Mouse (Mus musculus): ENCODE data around the gene Gm38431. TPM values are rescaled to one million over a fixed set of nuclear protein-coding genes. Genes with fewer than 3 reads are reported as not detected.

Gene Gm38431
- polyA plus RNA-seq, 1 experiment from 2014 or later: 2.9 TPM

DNA sequence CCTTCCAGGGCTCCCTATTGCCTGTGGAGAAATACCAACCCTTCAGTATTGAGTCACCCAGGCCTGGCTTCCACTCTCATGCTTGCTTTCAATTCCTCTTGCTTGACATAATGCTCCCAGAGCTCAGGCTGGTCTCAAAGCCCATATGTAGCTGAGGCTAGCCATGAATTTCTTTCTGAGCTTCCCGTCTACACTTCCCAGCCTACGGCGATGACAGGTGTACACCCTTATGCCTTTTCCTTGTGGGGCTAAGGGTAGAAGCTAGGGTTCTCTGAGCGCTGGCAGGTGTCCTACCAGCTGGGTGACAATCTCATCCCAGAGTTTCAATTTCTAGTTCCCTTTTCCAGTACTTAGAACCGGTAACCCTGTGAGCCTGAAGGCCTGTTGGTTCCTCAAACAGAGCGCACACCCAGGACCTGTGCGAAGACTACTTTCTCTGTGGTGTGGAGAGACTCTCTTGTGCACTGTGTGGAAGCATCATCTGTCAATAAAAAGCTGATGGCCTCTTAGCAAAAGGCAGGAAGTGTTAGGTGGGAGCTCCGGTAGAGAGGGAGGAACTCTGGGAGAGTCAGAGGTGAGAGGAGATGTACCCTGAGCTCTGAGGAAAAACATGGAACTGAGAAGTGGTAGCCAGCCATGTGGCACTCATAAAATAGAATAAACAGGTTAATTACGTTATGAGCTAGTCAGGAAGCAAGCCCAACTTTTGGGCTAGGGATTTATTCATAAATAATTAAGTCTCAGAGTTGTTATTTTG, 33.9 kb upstream of the Gm38431 start:
- DNase-seq (ENCODE audit: low spot score): no peak
- peaks cover 53% of the 10 kb centered on the region for H3K36me3 ChIP-seq
- no peaks in the 10 kb centered on the region for H3K27me3 ChIP-seq (ENCODE audit: insufficient read depth, poor library complexity, severe bottlenecking)
- H3K4me3 ChIP-seq: no peak overlapping the region
- H3K9me3 ChIP-seq: no peaks in the 10 kb centered on the region
- peaks cover 6% of the 10 kb centered on the region for H3K4me1 ChIP-seq (replicated peaks)
- H3K27ac ChIP-seq: no peak overlapping the region
- WGBS: 89% methylated on average over 9 of the region's 9 CpGs

DNA sequence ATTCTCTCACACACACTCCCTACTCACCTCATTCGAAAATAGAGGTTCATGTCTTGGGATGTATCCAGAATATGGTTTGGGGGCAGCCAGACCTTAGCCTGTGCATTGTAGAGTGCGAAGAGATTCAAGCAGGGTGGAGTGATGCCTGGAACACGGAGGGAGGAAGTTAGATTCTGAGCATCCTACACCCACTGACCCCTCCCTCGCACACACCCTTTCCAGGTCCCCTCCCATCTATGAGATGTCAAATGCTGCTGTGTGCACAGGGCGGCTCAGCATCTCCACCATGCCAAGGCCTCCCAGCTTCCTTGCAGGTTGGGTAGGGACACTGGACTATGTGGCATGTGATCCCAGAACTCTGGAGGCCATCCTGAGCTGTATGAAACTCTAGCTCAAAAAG, 33.0 kb upstream of the Gm38431 start:
- WGBS: 87% methylated on average over 5 of the region's 5 CpGs
- Histone ChIP-seq H3K27ac (no peak overlapping the region), H3K27me3 (ENCODE audit: insufficient read depth, poor library complexity, severe bottlenecking) (no peaks in the 10 kb centered on the region), H3K4me3 (no peak overlapping the region), H3K9me3 (no peaks in the 10 kb centered on the region), H3K4me1 (replicated peaks) (no peaks in the 10 kb centered on the region), H3K36me3 (peaks cover 60% of the 10 kb centered on the region)
- DNase-seq (ENCODE audit: low spot score): no peak

DNA sequence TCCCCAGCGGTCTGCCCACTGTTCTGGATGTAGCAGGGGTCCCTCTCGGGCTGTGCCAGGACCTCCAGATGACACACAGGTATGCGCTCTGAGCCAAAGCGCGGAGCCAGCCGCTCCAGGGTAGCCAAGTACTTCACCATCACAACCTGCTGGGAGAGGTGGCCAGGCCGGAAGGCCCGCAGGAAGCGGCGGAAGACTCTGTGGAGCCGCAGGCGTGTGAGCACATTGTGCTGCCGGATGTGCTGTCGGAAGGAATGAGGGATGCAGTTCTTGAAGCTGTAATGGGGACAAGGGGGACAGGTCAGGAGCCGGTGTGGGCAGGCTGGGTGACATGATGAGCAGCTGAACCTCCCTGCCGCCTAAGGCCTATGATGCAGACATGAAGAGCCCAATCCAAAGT, 29.7 kb upstream of the Gm38431 start:
- H3K27me3 ChIP-seq (ENCODE audit: insufficient read depth, poor library complexity, severe bottlenecking): no peaks in the 10 kb centered on the region
- no peaks in the 10 kb centered on the region for H3K4me1 ChIP-seq (replicated peaks)
- H3K9me3 ChIP-seq: no peaks in the 10 kb centered on the region
- 90% methylated on average over 16 of the region's 16 CpGs for WGBS
- H3K27ac ChIP-seq: no peak overlapping the region
- no peak for DNase-seq (ENCODE audit: low spot score)
- H3K36me3 ChIP-seq: peaks cover 54% of the 10 kb centered on the region
- no peak overlapping the region for H3K4me3 ChIP-seq

DNA sequence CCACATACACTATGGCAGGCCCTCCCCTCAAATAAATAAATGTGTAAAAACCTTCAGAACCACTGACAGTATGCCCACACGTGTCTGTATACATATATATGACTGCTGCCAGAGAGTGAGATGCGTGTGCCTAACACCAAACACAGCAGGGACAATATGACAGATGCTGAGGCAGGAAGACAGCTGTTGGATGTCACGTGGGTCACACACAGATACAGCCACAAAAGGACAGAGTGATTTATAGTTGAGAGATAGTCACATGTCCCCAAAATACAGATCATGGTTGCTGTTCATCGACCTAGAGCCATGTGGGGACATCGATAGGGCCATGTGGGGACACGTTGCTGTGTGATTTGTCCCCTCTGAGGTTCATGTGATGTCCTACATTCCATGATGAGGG, 25.3 kb upstream of the Gm38431 start:
- Histone ChIP-seq H3K9me3 (no peaks in the 10 kb centered on the region), H3K4me3 (no peak overlapping the region), H3K27ac (no peak overlapping the region), H3K36me3 (peaks cover 20% of the 10 kb centered on the region), H3K27me3 (ENCODE audit: insufficient read depth, poor library complexity, severe bottlenecking) (no peaks in the 10 kb centered on the region), H3K4me1 (replicated peaks) (no peaks in the 10 kb centered on the region)
- no peak for DNase-seq (ENCODE audit: low spot score)
- WGBS: 83% methylated on average over 6 of the region's 6 CpGs

DNA sequence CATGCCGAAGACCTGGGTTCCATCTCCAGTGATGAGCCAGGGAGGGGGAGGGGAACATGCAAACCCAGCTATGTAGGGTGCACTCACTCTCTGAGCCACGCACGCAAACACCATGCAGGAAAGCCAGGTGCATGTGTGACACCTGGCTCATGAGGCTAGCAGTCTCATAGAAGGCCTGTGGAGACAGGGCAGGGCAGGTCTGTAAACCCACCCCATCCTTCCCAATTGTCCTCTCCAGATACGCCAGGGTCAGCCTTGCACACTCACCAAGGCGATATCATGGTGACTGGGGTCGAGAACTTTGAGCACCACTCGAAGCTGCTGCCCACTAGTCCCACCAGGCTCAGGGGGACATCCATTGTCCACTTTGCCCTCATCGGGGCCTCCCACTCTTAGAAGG, 23.3 kb upstream of the Gm38431 start:
- no peaks in the 10 kb centered on the region for H3K9me3 ChIP-seq
- no peaks in the 10 kb centered on the region for H3K27me3 ChIP-seq (ENCODE audit: insufficient read depth, poor library complexity, severe bottlenecking)
- no peak for DNase-seq (ENCODE audit: low spot score)
- no peak overlapping the region for H3K4me3 ChIP-seq
- 82% methylated on average over 8 of the region's 8 CpGs for WGBS
- H3K4me1 ChIP-seq (replicated peaks): no peaks in the 10 kb centered on the region
- no peak overlapping the region for H3K27ac ChIP-seq
- H3K36me3 ChIP-seq: peaks cover 5% of the 10 kb centered on the region

DNA sequence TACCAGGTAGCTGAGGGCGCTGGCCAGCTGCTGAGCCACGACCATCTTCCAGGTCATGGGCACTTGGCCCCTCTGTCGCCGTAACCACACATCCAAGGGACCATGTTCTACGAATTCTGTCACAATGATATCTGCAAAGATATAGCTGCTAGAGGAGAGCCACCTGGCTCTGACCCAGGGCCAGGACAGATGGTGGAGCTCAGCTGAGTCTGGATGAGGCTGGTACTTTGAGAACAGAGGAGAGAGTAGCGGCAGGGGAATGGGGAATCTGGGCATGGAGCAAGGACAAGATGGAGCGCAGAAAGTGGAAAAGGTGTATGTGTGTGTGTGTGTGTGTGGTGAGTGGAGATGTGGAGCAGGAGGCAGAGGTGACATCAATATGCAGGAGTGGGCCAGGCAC, 22.4 kb upstream of the Gm38431 start:
- WGBS: 92% methylated on average over 7 of the region's 7 CpGs
- H3K4me1 ChIP-seq (replicated peaks): no peaks in the 10 kb centered on the region
- H3K36me3 ChIP-seq: peaks cover 2% of the 10 kb centered on the region; the same call in 1 of the 2 replicates

DNA sequence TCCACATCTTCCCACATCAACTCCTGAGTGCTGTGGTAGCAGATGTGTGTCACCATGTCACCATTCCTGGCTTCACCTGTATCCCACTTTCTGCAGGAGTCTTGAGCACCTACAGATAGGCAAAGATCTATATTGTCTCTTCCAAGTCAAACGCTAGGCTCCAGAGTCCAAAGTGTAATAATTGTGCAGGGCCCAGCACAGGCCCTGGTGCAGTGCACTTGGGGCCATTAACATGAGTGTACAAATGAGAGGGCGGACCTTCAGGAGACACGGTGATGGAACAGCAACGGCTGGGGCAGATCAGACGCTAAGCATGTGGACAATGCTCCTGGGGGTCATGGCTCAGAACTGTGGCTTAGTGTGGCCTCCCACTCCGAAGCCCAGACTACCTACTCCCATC, 22.0 kb upstream of the Gm38431 start:
- DNase-seq (ENCODE audit: low spot score): no peak
- Histone ChIP-seq H3K27ac (no peak overlapping the region), H3K36me3 (peaks cover 6% of the 10 kb centered on the region; the same call in 1 of the 2 replicates), H3K9me3 (no peaks in the 10 kb centered on the region), H3K4me1 (replicated peaks) (no peaks in the 10 kb centered on the region), H3K4me3 (no peak overlapping the region), H3K27me3 (ENCODE audit: insufficient read depth, poor library complexity, severe bottlenecking) (no peaks in the 10 kb centered on the region)
- WGBS: 91% methylated on average over 6 of the region's 6 CpGs

More for the DNA sequence above, 22.4 kb upstream of the Gm38431 start:
- Histone ChIP-seq H3K27ac (no peak overlapping the region), H3K4me3 (no peak overlapping the region), H3K9me3 (no peaks in the 10 kb centered on the region), H3K27me3 (ENCODE audit: insufficient read depth, poor library complexity, severe bottlenecking) (no peaks in the 10 kb centered on the region)
- DNase-seq (ENCODE audit: low spot score): no peak

DNA sequence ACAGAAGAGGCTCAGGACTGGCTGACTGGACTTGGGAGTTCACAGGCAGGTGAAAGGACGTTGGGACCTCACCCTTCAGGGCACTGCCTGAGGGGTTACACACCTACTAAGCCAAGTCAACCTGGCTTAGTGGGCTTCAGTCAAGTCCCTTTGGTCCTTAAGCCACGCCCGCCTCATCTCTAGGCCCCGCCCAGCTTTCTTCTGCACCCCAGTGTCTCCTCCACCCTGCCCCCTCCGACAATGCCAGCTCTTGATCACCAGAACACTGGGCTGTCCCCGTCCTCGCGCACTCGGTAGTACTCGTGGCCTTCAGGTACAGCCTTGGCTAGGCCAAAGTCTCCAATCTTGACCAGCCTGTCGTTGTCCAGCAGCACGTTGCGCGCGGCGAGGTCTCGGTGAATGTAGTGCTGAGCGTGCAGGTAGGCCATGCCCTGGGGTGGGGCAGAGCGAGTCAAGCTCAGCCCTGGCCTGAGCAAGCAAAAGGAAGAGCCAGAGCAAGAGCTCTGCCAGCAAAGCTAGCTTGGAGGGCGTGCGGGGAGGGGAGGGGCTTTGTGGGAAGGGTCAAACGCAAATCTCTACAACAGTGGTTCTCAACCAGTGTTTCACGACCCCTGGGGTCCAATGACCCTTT, 15.9 kb upstream of the Gm38431 start:
- peaks cover 19% of the 10 kb centered on the region for H3K4me1 ChIP-seq (replicated peaks)
- no peak overlapping the region for H3K27ac ChIP-seq
- no peak overlapping the region for H3K4me3 ChIP-seq
- DNase-seq (ENCODE audit: low spot score): no peak
- H3K36me3 ChIP-seq: peaks cover 21% of the 10 kb centered on the region
- H3K27me3 ChIP-seq (ENCODE audit: insufficient read depth, poor library complexity, severe bottlenecking): no peaks in the 10 kb centered on the region
- H3K9me3 ChIP-seq: no peaks in the 10 kb centered on the region
- WGBS: 43% methylated on average over 23 of the region's 23 CpGs

DNA sequence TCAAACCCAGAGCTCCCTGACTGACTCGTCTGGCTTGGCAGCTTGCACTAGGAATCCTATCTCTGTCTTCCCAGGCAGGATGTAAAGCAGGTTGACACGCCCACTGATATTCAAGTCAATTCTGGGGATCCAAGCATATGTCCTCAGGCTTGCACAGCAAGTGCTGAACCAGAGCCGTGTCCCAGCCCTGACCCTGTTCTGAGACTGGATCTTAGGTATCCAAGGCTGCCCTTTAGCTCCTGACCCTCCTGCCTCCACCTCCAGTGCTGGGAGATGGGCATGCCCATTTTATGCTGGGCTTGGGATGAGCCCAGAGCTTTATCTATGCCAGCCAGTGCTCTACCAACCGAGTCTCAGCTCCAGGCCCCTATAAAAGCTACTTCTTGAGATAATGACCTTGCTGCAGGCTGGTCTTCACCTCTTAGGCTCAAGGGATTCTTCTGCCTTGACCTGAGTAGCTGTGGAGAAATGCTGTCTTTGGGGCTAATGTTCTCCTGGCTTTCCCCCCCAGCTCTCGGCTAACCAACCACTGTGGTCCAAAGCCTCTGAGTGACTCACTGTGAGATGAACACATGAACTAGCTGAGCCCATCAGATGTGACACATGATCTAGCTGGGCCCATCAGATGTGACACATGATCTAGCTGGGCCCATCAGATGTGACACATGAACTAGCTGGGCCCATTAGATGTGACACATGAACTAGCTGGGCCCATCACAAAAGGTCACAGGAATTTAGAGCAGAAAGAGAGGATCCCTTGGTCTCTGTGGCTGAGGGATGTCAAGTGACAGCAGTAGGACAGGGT, 14.2 kb upstream of the Gm38431 start:
- Histone ChIP-seq H3K4me3 (no peak overlapping the region), H3K36me3 (peaks cover 24% of the 10 kb centered on the region), H3K27ac (0 out of 2 replicates have a peak overlapping the region, but pooled peaks have one; percentile 16), H3K4me1 (replicated peaks) (peaks cover 22% of the 10 kb centered on the region), H3K9me3 (no peaks in the 10 kb centered on the region), H3K27me3 (ENCODE audit: insufficient read depth, poor library complexity, severe bottlenecking) (no peaks in the 10 kb centered on the region)
- 79% methylated on average over 5 of the region's 5 CpGs for WGBS
- no peak for DNase-seq (ENCODE audit: low spot score)

DNA sequence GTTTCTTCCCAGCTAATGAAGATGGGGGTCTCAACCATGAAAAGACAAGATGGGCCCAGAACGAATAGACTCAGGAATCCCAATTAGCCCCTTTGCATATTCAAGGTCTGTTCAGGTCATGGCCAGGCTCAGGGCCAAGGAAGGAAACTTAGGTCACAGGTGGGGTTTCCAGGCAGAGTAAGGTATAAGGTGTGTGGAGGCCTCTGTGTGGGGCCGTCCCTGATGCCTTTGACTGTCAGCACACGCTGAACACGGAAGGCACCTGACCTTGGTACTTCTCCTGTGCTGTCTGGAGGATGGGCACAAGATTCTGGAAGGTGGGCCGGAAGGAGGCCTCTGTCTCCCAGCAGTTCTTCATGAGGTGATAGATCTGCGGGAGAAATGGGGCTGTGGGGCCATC, 13.0 kb upstream of the Gm38431 start:
- Histone ChIP-seq H3K9me3 (no peaks in the 10 kb centered on the region), H3K27me3 (ENCODE audit: insufficient read depth, poor library complexity, severe bottlenecking) (no peaks in the 10 kb centered on the region), H3K27ac (peak overlapping the region; percentile 68; the same call in 1 of the 2 replicates), H3K4me1 (replicated peaks) (peaks cover 33% of the 10 kb centered on the region), H3K36me3 (peaks cover 22% of the 10 kb centered on the region), H3K4me3 (no peak overlapping the region)
- WGBS: 88% methylated on average over 6 of the region's 6 CpGs
- DNase-seq (ENCODE audit: low spot score): no peak

DNA sequence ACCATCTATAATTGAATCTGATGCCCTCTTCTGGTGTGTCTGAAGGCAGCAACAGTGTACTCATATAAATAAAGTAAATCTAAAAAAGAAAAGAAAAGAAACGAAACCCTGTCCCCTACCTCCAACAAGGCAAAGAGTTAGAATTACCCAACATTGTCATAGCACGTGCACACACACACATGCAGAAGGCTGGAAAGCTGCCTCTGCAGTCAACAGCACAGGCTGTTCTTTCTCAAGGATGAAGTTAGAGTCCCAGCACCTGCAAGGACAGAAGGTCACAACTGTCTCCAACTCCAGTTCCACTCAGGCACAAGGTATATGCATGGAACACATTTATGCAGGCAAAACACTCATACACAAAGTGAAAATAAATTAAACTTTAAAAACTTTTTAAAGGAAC, 10.3 kb upstream of the Gm38431 start:
- Histone ChIP-seq H3K27me3 (ENCODE audit: insufficient read depth, poor library complexity, severe bottlenecking) (no peaks in the 10 kb centered on the region), H3K4me3 (no peak overlapping the region), H3K9me3 (no peaks in the 10 kb centered on the region), H3K4me1 (replicated peaks) (peaks cover 29% of the 10 kb centered on the region), H3K36me3 (peaks cover 9% of the 10 kb centered on the region), H3K27ac (no peak overlapping the region)
- DNase-seq (ENCODE audit: low spot score): no peak
- WGBS: 91% methylated on average over 2 of the region's 2 CpGs

DNA sequence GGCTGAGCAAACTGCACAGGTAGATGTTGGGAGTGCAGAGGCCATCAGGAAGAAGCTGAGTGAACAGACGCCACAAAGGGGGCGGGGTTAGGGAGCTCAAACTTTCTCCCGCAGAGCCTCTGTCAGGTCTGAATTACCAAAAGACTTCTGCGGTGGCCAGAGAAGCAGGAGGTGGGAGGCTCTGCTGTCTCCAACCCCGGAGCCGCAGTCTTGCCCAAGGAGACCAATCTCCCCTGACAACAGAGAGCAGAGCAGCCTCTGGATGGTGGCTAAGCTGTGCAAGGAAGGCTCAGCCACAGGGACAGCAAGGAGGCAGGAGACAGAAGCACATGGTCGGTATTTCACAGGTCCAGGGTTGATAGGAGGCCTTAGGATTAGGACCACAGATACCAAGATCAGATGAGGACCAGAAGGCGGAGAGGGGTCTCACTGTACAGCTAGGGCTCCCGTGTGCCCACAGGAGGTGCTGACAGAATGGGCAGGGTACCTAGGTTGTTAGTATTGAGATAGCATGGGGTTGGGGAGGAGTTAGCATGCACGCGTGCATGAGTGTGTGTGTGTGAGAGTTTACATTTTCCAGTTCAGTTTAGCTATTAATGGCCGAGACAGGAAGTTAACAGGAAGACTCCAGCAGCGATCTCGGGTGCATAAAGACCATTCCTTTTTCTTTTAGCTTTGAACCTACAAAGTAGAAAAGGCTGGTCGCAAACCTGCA, 8.8 kb upstream of the Gm38431 start:
- Histone ChIP-seq H3K27me3 (ENCODE audit: insufficient read depth, poor library complexity, severe bottlenecking) (no peaks in the 10 kb centered on the region), H3K27ac (peak overlapping the region; percentile 50; the same call in 1 of the 2 replicates), H3K9me3 (no peaks in the 10 kb centered on the region), H3K4me1 (replicated peaks) (peaks cover 29% of the 10 kb centered on the region), H3K36me3 (0 out of 2 replicates have a peak, but pooled peaks cover 3% of the 10 kb centered on the region), H3K4me3 (peak overlapping the region; percentile 16; the same call in 1 of the 2 replicates)
- 42% methylated on average over 15 of the region's 15 CpGs for WGBS
- peak; percentile 25 for DNase-seq (ENCODE audit: low spot score)
